Mouse (Mus musculus): ENCODE data around the gene Ceacam1.

Ceacam1 gene

DNA sequence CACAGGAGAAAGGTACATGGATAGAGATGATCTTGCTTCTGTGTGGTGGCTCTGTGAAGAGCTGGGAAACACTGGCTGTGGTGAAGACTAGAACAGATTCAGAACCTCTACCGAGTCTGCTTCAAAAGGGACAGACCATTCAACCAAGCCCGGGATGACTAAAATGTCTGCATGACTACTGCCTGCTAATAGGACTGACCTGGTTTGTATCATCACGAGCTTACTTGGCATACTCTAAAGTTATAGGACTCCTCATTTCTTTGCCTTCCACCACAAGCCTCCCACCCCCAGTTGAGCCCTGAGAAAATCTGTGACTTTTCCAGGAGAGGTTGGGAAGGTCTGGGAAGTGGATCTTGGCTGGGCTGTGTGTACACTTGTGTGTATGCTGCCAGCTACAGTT lies 65.5 kb downstream of the Ceacam1 start:
- DNase-seq (ENCODE audit: low spot score), result no peak

Data from ovary, postnatal 10 days (tissue).